Mouse (Mus musculus) stomach, postnatal 0 days (tissue): ENCODE results near the gene Cfap52.

Experiments used
- CTCF ChIP-seq: IDR thresholded peaks from 2 replicates; pipeline ENCODE4 v1.5.1; 2016; ENCODE audit warnings: antibody characterized with exemption, low read depth, mild to moderate bottlenecking, moderate library complexity
- EP300 ChIP-seq: optimal IDR thresholded peaks from 2 replicates; pipeline ENCODE3; 2016; ENCODE audit warnings: antibody characterized with exemption

DNA sequence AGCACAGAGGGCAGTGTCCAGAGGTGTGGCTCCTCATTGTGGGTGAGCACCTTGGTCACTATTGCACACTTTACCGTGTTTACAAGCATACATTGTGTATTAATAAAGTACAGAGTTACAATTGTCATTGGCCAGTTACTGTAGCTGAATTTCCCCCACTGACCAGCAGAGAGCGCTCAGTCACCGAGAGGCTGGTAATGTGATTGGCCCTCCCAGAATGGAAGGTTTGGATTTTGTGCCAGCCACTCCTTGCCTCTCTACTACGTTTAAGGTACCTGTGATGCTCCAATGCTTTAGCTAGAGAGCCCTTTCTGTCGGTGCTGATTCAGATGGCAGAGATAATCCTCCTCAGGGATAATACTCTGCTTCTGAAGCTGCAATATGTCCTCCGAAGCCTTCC, 38.7 kb upstream of the Cfap52 start:
- TF ChIP-seq EP300 (no peak), CTCF (peak; percentile 99)
